Mouse (Mus musculus) erythroblast, adult 5-6 weeks (primary cell): ENCODE results near the gene Amd1. TPM values are rescaled to one million over a fixed set of nuclear protein-coding genes. Genes with fewer than 3 reads are reported as not detected.
A peak's percentile ranks its signal among the peaks of the same experiment; 100 is the strongest.

Experiments
- ATAC-seq: replicated peaks from 2 replicates; pipeline ENCODE4 v1.8.0; 2016; ENCODE audit warnings: moderate number of reproducible peaks, mild to moderate bottlenecking, moderate TSS enrichment, inconsistent platforms; ENCODE audit not compliant: poor library complexity, low FRiP score, severe bottlenecking
- total RNA-seq, 2 experiments: library from RNA; stranded (forward) in 1 of 2; stranded (reverse) in 1 of 2; fragments of 150-400 nt in 1 of 2; fragments of 200-764, 138-1000 nt in 1 of 2; gene quantifications; 2 replicates each; pipeline versions ENCODE4 v1.2.3 to v1.2.4; 2015 to 2017; ENCODE audit warnings: low replicate concordance in 2 of 2

The Amd1 gene
- total RNA-seq, 2 experiments from 2014 or later: 60.2 to 70.3 TPM

DNA sequence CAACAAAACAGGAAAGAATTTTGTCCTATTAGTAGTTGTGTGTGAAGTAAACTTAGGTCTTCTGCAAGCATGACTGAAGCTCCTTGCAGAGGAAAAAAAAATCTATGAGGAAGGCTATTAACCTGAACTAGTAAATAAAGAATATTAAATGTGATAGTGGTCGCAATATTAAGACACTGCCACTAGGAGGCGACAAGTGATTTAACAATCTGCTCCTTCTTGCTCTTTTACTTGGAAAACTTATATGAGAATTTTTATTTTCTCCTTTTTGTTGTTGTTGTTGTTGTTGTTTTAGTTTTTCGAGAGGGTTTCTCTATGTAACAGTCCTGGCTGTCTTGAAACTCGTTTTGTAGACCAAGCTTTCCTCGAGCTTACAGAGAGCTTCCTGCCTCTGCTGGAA, 43.0 kb downstream of the Amd1 start:
- ATAC-seq: peak; percentile 54

DNA sequence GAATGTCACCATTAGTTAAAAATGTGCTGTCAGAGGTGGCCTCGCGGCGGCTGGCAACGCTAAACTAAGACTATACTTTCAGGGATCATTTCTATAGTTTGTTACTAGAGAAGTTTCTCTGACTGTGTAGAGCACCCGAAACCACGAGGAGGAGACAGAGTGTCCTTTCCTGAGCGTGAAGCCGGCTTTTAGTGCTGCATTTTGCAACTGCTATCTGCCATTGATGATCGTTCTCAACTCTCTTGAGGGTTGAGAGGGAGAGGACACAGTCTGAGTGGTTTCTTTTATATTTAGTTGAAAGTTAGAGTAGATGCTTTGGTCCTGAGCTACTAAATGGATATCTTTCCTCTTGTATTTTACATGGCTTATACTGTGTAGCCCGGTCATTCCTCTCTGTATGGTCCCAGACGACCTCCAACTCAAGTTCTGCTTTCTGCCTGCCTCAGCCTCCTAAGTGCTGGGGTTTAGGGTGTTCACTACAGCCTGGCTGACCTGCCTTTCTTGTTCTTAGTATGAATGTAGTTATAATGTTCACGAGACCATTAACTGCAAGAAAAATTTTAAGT, 43.5 kb downstream of the Amd1 start:
- peak; percentile 39 for ATAC-seq

DNA sequence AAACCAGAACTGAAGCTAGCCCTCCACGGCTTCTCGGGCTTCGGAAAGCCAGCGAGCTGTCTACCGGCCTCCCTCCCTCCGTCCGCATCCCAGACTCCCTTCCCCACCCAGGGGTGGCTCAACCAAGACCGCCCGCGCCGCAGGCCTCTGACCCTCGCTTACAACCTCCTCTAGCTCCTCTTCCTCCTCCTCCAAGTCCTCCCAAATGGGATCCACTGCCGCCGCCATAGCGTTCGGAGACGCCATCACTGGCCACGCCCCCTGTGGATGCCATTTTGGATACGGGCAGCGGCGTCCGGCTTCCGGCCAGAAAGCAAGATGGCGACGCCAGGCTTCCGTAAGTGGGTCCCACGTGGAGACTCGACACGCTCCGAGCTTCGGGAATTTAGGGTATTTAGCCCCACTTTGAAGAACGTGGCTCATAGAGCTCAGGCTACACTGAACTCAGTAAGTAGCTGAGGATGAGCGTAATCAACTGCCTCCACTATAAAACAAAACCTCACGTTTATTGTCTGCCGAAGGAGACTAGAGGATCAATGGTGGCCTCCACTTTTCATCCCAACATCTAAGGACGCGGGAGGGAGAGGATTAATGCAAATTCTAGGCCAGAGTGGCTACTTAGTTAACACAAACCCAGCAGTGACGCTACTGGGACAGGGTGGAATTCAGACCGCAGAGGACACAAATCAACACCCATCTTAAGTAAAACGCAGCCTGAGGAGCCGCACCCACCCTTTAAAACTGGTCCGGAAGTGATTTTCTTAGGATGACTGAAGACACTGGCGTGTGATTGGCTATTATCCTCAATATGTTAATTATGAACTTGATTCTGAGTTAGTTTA, 44.4 kb downstream of the Amd1 start, which contains the start of gene Gtf3c6:
TSS of gene Gtf3c6 (minus strand) at position 695 of the 842 bp plus-strand sequence.
- ATAC-seq: peak; percentile 92

DNA sequence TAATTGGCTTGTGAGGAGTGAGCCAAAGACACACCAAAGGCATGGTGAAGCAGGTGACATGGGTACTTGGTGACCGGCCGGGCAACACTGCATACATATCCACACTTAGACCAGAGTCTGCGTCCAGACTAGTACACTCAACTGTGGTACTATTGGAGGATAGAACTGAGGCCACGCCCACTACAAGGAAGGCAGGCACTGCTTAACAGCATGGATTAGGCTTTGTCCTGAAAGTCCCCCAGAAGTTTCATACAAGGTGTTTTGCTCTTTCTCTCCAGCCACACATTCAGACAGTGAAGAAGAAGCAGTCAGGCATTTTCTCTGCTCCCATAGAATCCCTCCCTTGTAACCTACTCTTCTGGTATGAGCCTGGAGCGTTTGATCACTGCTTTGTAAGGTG, 45.3 kb downstream of the Amd1 start:
- peak; percentile 74 for ATAC-seq

DNA sequence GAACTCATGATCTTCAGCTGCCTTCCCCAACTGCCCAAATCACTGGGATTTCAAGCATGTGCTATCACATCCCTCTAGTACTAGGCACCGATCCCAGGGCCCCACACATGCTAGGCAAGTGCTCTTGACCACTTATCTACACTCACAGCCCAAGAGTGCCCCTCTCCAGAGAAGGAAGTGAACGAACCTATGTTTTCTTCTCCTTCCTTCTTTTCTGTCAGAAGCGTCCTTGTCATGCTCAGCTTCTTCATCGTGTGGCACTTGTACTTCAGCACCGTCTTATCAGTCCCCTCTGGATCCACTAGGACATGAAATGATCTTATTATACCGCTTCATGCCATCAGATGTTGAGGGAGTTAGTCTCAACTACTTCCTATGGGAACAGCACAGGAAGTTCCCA, 51.0 kb downstream of the Amd1 start:
- ATAC-seq: no peak

DNA sequence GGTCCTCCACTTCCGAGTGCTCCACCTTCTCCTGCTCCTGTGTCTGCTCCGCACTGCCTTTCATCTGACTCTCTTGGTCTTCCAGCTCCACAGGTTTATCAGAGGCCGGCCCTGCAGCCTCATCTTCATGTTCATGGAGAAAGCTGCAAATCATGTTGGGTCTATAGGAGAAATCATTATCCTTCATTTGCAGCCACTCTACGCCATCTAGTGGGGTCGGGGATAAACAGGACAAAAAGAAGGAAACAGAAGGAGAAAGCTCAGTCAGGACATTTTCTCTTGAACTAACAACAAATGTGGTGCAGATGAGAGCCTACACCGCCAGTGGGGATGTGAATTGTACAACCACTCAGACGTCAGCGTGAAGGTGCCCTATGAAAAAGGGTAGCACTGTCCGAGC, 52.4 kb downstream of the Amd1 start:
- ATAC-seq: no peak

DNA sequence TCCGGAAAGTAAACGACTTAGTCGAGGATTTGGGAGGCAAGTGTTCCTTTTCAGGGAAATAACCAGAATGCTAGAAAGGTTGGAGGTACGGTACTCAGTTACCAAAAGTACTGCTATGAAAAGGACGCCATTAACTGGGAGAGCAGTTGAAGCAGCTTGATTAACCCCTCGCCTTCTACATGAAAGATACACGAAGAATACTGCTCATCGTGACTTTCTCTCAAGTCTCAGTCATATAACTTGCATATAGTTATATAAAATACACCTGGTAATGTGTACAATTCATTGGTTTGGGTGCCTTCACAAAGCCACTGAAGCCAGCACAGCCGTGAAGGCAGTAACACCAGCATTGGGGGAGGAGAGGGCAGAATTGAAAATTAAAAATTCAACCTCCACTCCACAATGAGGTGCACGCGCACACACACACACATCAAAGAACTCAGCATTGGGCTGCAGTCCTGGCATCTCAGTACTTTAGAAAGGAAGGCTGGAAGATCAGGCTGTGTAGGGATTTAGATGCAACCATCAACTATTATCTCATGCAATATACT, 54.7 kb downstream of the Amd1 start:
- peak; percentile 38 for ATAC-seq

DNA sequence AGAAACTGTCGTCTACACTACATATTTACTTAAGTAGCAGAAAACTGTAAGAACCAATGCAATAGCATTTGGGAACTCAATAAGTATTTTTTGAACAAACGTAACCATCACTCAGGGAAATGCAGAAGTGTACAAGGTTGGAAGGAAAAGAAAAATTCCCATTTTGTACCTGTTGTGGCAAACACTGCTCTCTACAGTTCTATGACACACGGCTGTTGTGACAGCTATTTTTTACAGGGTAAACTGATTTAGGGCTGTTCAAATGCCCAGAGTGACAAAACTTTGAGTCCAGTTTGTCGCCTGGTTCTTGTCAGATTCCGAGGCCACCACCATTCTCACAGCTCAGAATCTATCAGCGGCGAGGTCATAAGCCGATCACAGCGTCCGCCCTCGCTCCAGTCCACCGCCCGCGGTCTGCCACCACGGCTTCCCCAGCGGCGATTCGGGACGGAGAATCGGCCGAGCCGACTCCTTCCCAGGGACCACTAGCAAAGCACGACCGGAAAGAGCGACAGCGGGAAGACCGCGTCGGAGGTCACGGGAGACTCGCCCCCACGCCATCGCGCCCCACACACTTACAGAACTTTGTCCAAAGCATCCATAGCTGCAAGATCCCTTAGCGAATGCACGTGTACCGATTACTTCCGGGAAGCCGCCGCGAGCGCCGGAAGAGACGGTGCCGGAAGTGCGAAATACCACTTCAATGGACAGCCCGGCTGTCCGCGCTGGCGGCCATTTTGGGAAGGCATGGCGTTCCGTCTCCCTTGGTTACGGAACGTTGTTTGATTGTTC, 55.4 kb downstream of the Amd1 start, which contains the start of gene Rpf2:
TSS of gene Rpf2 (minus strand) at position 663 of the 792 bp plus-strand sequence.
- ATAC-seq: peak; percentile 96

DNA sequence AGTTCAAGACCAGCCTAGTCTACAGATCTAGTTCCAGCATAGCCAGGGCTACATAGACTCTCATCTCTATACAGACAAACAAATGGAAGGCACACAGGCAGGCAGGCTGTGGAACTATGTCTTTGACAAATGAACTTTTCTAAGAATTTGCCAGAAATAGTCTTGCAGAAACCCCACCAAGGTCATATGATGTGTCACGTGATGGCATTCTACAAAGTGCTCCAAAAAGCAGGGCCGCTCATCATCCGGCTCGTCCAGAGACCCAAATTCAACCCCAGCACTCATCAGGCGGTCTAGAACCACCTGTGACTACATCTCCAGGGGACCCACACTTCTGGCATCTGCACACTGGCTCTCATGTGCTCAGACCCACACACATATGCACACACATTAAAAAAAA, 64.2 kb downstream of the Amd1 start:
- no peak for ATAC-seq

Other genes starting within 250 kb of the Amd1 start
- 440 and 459 TPM in 2 replicates for gene Slc16a10, start 159.9 kb downstream of the Amd1 start, total RNA-seq (2015; ENCODE audit: low replicate concordance)
- gene Slc16a10, start 159.9 kb downstream of the Amd1 start, total RNA-seq (2017; ENCODE audit: low replicate concordance): 461 and 469 TPM in 2 replicates
- gene Rpf2, start 55.1 kb downstream of the Amd1 start, total RNA-seq (2015; ENCODE audit: low replicate concordance): 24.6 and 26.8 TPM in 2 replicates
- 24.8 and 31.6 TPM in 2 replicates for gene Rpf2, start 55.1 kb downstream of the Amd1 start, total RNA-seq (2017; ENCODE audit: low replicate concordance)
- 14.4 and 28.6 TPM in 2 replicates for gene Gtf3c6, start 44.1 kb downstream of the Amd1 start, total RNA-seq (2015; ENCODE audit: low replicate concordance)
- 16.7 and 28.5 TPM in 2 replicates for gene Gtf3c6, start 44.1 kb downstream of the Amd1 start, total RNA-seq (2017; ENCODE audit: low replicate concordance)
- 13.6 and 21.9 TPM in 2 replicates for gene Cdk19, start 37.4 kb upstream of the Amd1 start, total RNA-seq (2015; ENCODE audit: low replicate concordance)
- gene Cdk19, start 37.4 kb upstream of the Amd1 start, total RNA-seq (2017; ENCODE audit: low replicate concordance): 11.4 and 12.0 TPM in 2 replicates